Mouse (Mus musculus) CD4-positive, CD25-positive, alpha-beta regulatory T cell, adult 4 months (primary cell): Measurements from ENCODE around the gene Hbb-y. TPM values are rescaled to one million over a fixed set of nuclear protein-coding genes. Genes with fewer than 3 reads are reported as not detected.
"Not testable (repeated sequence)": the region's sequence is repeated elsewhere in the genome, so short reads cannot be mapped to it uniquely, and the experiment has no call there.

Source experiments
- ATAC-seq: one replicate; pipeline ENCODE4 v1.8.0; 2017
- polyA plus RNA-seq, 2 experiments: library from polyadenylated mRNA; unstranded; fragments of 100-300 nt; shearing (Covaris generic); gene quantifications; one replicate each; pipeline ENCODE4 v1.2.1; 2017

Gene Hbb-y
- not detected for polyA plus RNA-seq

GRCm38 (mm10) chr7:103853090-103853489, at the start of gene Hbb-y:
Gene Hbb-y, minus strand, starts transcription at chr7:103853216.
- no peak for ATAC-seq

- no peak for ATAC-seq
Measured at GRCm38 (mm10) chr7:103894385-103894784, 41.4 kb upstream of the Hbb-y start, which contains the start of gene Olfr64. Gene Olfr64, minus strand, starts transcription at chr7:103894485.

DNA sequence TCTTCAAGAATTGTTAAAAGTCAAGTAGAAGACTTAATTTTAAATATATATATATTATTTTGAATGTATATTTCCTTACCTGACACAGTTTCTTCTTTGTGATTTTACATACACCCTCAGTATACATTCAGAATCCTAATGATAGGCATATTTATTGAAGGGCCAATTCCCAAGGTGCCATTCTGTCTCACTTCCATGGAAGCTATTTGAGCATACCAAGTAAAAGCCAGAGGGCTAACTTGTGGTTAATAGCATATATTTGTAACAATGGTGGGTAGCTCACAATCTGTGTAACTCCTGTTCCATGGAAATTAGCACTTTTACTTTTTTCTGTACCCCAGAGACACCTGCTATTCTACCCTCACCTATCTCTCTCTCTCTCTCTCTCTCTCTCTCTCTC, 33.1 kb upstream of the Hbb-y start, which contains the start of gene Olfr66:
TSS of gene Olfr66 (minus strand) at position 101 of the 400 bp plus-strand sequence.
- no peak for ATAC-seq

DNA sequence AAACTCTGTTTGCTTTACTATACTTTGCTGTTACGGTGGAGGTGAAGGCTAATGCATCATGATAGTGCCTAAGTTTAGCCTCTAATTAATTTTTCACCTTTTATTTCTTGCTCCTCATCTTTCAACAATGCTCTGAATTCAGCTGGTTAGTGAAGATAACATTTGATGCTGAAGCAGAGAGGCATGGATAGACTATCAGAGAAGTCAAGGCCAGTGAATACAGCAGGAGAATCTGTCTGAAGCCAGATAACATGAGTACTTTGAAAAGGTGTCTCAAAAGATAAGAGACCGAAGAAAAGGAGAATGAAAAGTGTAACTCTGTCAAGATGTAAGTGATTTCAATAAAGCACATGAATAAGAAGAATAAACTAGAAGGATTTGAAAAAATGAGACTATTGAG, 24.1 kb upstream of the Hbb-y start:
- ATAC-seq: no peak

DNA sequence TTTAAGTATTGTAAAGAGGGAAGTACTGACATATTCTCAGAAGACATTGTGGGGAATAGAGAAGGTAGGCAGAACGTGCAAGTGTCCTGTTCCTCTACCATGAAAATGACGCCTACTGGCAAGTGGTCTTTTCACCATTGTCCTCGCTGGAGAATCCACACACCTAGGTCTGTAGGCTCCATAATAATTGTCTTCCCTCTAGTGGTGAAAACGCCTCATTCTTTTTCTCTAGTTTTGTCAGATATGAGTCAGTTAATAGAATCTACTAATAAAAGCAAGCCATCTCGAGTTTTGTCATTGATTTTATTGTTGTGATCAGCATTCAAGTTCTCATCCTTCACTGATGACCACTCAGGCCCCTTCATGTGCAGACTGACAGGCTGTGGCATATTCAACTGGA, 21.4 kb upstream of the Hbb-y start:
- no peak for ATAC-seq

DNA sequence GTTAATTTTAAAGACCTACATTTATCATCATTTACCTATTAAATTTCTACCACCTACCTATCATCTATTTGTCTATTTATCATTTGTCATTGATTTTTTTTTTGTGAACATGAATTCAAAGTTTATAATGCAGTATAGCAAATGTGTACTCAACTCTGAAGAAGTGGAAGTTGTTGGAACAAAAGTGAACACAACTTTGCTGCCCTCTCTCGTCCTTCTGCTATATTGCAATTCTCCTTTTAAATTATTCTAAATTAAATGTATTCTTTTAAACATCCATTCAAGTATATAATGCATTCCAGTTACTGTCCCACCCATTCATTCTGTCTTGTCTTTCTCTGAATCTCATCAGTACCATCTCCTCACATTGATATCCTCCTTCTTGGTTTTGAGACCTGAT, 20.0 kb upstream of the Hbb-y start:
- ATAC-seq: no peak

GRCm38 (mm10) chr7:103870667-103871066, 17.7 kb upstream of the Hbb-y start:
- no peak for ATAC-seq

DNA sequence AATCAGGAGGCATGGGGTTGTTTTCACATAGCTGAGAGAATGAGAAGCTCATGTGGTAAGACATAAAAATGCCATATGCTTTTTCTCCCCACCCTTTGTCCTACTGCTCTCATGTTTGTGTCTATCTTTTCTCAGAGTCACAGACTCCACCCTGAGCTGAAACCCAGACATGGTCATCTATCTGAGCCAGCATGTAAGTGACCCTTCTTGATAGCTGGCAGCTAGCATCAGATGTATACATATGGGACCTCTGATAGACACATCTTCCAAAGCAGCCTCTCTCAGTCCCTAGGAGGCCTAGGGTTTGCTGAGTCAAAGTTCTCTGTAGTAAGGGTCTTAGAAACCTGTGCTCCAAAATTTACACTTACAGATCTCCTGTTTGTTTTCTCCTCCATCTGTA, 12.7 kb upstream of the Hbb-y start:
- ATAC-seq: no peak

GRCm38 (mm10) chr7:103861531-103861930, 8.5 kb upstream of the Hbb-y start:
- no peak for ATAC-seq

GRCm38 (mm10) chr7:103860855-103861254, 7.8 kb upstream of the Hbb-y start:
- ATAC-seq: no peak

DNA sequence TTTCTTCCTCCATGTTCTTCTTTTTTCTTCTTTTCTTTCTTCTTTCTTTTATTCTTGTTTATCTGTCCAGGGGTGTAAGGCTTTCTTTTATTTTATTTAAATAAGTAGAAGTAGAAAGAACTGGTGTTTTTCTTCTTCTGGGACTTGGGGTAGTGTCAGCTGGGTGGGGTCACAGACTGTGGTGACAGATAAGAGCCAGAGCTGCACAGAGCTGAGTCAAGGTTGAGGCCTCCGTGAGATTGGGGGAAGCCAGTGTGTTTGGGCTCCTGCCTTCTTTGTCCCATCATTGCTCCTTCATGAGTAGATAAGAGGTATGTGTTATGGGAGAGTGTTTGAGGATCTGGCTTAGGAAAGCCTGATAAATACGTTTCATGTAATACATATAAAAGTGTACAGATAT, 6.1 kb upstream of the Hbb-y start:
- ATAC-seq: no peak

- ATAC-seq: no peak
Measured at GRCm38 (mm10) chr7:103854669-103855068, 1.7 kb upstream of the Hbb-y start.

DNA sequence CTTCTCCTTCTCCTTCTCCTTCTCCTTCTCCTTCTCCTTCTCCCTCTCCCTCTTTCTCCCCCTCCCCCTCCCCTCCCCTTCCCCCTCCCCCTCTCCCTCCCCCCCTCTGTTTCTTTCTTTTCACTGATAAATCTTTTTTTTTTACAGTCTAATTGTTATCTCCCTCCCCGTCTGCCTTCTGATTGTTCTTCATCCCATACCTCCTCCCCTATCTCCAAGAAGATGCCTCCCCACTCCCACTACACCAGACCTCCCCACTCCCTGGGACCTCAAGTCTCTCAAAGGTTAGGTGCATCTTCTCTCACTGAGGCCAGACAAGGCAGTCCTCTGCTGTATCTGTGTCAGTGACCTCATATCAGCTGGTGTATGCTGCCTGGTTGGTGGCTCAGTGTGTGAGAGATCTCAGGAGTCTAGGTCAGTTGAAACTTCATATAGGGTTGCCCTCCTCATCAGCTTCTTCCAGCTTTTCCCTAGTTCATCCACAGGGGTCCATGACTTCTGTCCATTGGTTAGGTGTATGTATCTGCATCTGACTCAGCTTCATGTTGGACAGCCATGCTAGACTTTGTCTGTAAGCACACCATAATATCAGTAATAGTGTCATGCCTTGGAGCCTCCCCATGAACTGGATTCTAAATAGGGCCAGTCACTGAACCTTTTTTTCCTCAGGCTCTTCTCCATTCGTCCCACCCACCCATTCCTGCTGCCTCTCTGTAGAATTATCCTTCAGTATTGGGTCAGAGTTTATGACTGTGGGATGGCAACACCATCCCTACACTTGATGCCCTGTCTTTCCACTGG, 8.3 kb downstream of the Hbb-y start:
- ATAC-seq: no peak

GRCm38 (mm10) chr7:103843034-103843433, 10.0 kb downstream of the Hbb-y start, which contains the start of gene Hbb-bh1:
Gene Hbb-bh1, minus strand, starts transcription at chr7:103843164.
- no peak for ATAC-seq

GRCm38 (mm10) chr7:103840268-103840667, 12.7 kb downstream of the Hbb-y start, which contains the start of gene Hbb-bh2:
Gene Hbb-bh2, minus strand, starts transcription at chr7:103840520.
- ATAC-seq: no peak

DNA sequence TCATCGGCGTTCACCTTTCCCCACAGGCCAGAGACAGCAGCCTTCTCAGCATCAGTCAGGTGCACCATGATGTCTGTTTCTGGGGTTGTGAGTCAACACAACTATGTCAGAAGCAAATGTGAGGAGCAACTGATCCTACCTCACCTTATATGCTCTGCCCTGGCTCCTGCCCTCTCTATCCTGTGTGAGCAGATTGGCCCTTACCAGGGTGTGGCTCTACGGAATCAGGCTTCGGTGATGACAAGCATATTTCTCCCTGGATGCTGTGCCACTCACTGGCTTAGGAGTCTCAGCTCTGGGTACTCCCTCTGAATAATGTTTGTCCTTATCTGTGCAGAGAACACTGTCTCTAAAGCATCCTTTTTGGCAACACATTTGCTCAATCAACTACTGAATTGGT, 25.2 kb downstream of the Hbb-y start, which contains the start of gene Hbb-bs:
TSS of gene Hbb-bs (minus strand) at position 289 of the 400 bp plus-strand sequence.
- ATAC-seq: no peak

GRCm38 (mm10) chr7:103827139-103827538, 25.9 kb downstream of the Hbb-y start:
- ATAC-seq: not testable (repeated sequence)

DNA sequence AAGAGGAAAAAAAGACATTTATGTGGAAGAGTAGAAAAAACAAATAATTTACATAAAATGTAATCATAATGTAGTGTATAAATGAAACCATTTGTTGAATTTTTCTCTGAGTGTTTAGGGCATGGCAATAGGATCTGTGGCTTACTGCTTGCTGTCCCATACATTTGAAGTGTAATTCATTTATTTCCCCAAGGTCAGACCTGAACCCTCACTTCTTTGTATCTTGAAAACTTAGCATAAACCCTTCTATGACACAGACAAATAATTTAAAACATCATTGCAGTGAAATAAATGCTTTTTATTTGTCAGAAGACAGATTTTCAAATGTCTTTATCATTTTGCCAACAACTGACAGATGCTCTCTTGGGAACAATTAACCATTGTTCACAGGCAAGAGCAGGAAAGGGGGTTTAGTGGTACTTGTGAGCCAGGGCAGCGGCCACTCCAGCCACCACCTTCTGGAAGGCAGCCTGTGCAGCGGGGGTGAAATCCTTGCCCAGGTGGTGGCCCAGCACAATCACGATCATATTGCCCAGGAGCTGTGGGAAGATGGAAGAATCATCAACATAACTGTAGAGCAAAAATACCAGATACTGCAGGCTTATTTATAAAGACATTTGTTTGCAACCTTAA, 26.6 kb downstream of the Hbb-y start:
- no peak for ATAC-seq

DNA sequence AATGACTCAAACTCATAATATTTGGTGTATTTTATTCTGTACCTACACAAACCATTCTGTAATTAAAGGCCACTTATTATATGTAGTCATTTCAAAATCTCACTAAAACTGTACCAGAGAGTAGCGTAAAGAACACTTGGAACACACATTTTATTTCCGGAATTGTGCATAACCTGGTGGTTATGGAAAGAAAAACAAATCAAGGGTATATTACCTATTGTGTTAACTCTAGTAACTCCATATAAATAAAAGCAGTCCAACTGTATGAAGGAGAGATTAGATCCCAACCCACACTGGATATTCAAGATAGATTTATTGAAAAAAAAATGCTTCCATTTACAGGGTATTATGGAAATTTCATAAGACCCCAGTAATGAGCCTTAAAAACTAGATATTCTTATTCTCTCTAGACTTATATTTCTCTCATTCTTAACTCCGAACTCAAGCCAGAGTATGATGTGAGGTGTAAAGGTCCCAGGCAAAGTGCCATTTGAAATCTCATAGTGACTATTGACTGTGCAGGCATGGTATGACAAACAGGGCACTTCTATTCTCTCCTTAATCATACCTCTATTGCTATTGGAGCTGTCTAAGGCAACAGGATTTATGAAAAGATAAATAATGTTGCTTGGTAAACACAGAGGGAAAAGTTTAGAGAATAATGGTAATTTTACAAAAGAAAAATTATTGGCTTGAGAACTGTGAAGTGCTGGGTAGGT, 27.3 kb downstream of the Hbb-y start:
- no peak for ATAC-seq

- no peak for ATAC-seq
Measured at GRCm38 (mm10) chr7:103824597-103824996, 28.4 kb downstream of the Hbb-y start.

DNA sequence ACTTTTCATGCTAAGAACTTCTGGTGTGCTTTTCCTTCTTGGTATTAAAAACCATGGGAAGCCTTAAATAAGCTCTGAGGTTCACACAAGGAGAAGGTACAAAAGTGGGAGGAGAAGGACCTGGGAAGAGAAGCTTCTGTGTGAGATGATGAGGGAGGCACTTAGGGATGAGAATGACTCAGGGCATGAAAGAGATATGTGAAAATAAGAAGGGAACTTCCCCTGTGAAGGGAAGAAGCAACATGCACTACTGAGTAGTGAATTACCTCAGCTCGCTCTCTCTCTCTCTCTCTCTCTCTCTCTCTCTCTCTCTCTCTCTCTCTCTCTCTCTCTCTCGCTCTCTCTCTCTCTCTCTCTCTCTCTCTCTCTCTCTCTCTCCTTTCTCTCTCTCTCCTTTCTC, 37.9 kb downstream of the Hbb-y start:
- ATAC-seq: not testable (repeated sequence)

DNA sequence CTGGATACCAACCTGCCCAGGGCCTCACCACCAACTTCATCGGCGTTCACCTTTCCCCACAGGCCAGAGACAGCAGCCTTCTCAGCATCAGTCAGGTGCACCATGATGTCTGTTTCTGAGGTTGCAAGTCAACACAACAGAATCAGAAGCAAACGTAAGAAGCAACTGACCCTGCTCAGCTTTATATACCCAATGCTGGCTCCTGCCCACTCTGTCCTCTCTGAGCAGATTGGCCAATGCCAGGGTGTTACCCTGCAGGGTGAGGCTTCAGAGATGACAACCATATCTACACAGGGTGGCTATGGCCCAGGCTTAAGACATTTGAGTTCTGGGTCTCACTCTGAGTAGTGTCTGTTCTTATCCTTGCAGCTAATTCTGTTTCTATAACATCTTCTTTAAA, 39.2 kb downstream of the Hbb-y start, which contains the start of gene Hbb-bt:
TSS of gene Hbb-bt (minus strand) at position 231 of the 400 bp plus-strand sequence.
- ATAC-seq: no peak

- ATAC-seq: not testable (repeated sequence)
Measured at GRCm38 (mm10) chr7:103813152-103813551, 39.9 kb downstream of the Hbb-y start.
